Mouse (Mus musculus) heart, adult 9 months (tissue): Measurements from ENCODE around the gene Chid1.

Source experiments
- DNase-seq, 2 experiments: peaks; one replicate each; pipeline ENCODE4 v3.0.0; 2022; ENCODE audit warnings: low spot score in 2 of 2

Chid1 gene

DNA sequence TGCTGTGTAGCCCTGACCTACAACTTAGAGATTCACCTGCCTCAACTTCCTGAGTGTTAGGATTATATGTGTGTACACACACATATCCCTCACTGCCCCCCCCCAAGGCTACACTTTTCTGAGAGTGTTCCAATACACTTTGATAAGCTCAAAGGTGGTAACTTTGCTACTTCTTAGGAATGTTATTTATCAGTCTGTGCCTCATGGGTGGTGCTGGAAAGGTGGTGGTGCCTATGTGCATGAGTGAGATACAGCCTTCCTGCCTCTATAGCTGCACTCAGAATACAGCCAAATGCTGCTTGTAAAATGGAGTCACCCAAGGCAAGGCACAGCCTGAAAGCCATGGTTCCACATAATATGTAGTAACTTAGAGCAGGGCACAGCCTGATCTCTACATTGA, 19.3 kb upstream of the Chid1 start:
- DNase-seq: no peak

DNA sequence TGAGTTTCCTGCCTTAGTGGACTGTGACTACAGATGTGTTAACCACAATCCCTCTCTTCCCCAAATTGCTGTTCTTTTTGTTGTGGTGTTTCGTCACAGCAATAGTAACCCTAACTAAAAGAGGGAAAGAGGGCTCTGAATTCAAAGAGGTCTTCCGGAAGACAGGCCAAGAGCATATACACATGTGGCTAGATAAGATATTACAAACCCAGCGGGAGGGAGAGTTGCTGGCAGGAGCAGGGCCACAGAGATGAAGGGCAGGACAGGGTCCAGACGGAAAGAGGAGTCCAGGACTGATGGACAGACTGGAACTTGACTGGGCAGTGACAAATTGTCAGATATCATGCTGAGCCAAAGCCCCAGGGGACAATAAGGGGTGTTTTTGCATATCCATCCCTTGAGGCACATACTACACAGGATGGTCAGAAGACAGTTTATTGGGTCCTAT, 18.7 kb upstream of the Chid1 start:
- peak in 1 of 2 experiments; percentile 27 for DNase-seq

DNA sequence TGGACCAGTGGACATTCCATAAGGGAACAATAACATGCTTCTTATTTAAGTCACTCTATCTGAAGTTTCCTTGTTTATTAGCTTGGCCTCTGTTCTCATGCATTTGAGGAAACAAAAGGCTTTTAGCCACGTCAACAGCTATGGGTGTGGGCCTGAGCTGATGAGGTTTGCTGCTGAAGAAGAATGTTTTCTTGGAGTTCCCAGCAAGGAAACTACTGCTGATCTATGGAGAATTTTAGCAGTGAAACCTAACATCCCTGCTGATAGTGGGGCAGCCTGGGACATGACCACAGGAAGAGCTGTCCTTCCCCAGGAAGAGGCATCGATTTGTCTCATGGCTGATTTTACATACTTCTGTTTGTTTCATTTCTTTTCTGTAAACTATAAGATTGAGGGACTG, 10.8 kb upstream of the Chid1 start:
- peak in 1 of 2 experiments; percentile 26 for DNase-seq

DNA sequence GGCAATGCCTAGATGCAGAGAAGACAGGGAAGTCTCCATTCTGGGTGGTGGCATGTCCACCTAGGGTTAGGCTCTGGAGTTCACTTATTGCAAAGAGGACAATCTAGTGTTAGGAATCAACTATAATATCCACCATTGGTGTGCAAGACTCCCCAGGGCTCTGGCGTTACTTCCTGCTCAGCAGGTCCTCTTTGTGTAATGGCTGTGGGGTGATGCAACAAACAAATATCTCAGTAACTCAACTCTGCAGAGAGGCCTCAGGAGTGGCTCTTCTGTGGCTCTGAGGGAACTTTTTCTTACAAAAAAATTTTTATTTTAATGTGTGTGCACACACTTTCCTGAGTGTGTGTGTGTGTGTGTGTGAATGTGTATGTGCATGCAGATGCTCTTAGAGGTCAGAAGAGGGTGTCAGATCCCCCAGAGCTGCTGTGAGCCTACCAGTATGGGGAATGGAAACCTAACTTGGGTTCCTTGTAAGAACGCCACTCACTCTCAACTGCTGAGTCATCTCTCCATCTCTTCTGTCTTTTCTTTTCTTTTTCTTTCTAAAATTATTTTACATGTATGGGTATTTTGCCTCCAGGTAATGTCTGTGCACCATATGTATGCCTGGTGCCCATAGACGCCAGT, 9.9 kb upstream of the Chid1 start:
- no peak for DNase-seq

DNA sequence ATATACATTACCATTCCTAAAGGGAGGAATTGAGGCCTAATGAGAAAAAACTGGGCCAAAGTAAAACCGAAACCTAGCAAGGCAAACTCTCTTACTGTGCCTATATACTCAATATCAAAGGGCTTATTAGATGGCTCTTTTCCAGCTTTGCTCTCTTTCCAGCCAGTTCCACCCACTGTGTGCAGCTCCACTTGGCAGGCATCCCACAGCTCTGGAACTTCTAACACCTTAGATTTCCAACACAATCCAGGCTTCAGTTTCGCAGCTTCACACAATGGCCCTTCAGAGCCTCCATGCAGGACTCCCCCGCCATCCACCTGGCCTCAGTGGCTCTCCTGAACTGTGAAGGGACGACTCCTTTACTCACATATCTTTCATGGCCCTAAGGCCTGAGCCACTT, 5.0 kb upstream of the Chid1 start:
- DNase-seq: no peak

DNA sequence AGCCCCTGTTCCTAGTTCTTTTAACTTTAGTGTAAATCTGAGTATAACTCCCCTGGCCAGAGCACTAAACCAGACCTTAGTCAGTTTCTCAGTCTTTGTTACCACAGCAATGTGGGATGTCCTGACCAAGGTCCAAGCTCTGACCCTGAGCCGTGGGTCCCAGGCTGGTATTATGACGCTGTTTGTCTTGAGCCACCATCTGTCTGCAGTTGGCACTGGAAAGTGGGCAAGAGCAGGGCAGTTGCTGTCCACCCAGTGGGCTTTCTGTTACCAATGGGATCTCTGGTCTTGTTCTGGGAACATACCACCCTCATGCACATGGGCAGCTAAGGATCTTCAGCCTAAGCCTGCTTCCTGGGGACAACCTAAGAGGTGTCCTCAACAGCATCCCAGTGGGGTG, 2.9 kb upstream of the Chid1 start:
- DNase-seq: no peak

DNA sequence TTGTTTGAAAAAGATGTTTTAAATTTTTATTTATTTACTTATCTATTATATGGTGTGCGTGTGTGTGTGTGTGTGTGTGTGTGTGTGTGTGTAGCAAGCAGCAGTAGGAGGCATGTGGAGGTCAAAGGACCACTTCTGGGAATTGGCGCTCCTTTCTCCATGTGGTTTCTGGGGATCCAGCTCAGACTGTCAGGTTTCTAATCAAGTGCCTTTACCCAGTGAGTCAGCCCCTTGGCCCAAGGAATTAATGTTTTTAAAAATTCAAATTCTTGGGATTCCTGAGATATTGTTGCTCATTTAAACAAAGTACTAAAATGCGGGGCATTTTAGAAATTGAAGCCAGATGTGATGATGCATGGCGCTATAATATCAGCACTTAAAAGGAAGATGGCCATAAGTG, 2.0 kb upstream of the Chid1 start:
- DNase-seq: no peak

DNA sequence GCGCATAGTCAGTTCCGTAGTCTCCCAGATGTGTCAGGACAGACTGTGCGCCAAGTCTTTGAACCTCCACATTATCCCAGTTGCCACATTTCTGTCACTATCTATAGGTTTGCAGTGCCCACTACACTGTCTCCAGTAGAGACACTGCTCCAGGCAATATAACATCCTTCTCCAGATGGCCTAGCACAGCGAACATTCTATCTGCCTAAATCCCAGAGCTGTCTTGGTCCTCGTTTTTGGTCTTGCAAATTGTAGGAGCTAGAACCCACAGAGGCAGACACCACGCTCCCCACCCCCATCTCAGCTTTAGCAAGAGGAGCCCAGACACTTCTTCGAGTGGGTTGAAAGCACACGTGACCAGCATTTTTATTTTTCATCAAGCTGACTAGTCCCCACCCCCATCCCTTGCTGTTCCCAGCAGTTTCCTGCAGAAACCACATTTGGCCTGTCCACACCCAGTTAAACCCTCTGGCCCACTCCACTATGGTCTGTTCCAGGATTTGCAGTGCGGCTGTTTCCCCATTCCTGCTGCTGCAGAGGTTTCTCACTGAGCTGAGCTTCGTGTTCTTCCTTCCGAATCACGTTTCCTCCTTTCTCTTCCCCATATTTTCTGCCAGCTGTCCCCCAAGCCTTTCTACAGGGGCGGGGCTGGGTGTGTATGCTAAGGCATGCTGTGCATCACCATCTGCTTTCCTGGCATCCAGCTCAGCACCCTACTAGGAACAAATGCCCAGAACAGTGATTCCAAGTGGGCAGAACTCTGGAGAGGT, 840 bp upstream of the Chid1 start:
- DNase-seq: peak; percentile 83 to 89

DNA sequence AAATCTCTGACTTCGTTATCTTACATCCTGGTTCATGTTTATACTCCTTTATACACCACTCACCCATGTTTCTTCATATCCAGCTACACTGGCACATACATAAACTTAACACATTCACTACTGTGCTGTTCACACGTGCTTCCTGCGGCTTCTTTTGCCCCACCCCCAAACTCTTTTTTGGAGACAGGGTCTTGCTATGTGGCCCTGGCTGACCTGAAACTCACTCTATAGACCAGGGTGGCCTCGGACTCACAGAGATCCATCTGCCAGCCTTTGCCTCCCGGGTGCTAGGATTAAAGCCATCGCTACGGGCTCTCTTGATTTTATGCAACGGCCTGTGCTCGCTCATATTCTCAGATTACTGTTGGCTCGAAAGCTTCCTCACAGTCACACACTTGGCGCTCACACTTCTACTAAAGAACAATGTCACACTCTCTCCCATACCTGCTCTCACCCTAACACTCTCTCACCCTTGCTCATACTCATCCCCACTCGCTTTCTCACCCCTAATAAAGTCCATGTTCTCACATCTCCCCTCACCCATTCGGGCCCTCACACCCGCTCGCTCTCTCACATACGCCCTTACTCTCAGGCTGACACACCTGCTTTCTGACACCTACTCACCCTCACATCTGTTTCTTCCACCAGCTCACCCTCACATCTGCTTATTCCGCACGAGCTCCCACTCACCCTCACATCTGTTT, 653 bp downstream of the Chid1 start:
- no peak for DNase-seq

DNA sequence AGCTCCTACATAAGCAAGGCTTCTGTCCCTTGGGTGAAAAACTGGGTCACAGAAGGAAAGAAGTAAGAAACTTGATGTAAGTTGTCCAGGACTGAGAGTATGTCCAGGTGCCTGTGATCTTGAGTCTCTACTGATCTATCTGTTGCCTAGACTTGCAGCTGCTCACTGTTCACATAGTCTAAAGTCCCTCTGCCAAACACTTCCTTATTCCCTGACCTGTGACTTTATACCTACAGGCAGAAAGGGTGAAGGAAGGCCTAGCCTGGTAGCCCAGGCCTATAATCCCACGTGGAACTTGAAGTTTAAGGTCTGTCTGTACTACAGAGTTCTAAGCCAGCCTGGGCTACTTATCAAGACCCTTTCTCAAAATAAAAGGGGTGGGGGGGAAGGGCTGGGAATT, 4.1 kb downstream of the Chid1 start:
- no peak for DNase-seq

DNA sequence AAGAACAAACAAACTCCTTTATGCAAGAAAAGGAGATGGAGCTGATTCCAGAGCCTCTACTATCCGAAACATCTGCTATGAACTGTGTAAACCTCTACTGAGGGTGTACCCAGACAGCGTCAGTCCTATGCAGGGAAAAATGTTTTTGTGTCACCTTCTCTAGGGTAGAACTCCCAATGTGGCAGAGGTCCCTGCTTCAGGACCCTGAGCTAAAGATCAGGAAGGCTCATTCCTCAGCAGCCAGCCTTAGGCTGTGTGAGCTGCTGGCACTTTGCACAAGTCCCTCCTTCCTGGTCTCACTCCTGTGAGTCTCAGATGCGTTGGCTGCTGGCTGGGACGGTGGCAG, 14.1 kb downstream of the Chid1 start:
- no peak for DNase-seq

DNA sequence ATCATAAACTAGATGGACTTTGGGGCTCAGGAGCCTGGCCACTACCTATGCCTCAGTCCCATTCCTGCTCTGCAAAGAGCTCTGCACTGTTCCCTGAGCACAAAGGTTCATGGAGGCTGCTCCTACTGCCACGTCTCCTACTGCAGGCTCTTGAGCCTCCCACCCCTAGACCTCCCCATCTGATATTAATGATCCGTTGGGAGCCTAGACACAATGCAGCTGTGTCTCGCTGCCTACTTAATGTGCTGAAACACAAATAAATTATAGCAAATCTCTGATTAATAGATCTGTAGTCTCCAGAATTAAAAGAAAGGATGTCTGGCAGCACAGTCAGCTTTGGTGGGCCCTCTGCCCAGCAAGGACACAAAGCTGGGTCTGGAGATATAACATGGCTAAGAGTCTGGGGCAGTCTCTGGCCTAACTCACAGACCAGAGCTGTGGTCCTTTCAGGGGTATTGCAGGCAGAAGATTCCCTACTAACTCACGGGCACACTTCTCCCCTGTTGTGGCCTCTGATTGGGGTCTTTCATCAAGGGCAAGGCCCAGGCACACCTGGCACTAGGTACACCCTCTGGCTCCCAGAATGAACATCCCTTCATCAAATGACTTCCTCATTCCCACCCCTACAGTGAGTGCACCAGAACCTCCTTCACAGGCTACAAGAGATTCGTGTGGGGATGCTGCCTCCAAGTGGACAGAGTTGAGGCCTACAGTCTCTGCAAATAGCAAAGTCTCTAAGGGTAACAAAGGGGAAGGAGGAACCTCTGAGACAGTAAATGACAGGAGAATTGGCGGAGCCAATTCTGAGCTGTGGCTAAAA, 14.7 kb downstream of the Chid1 start:
- DNase-seq: peak; percentile 70 to 78

DNA sequence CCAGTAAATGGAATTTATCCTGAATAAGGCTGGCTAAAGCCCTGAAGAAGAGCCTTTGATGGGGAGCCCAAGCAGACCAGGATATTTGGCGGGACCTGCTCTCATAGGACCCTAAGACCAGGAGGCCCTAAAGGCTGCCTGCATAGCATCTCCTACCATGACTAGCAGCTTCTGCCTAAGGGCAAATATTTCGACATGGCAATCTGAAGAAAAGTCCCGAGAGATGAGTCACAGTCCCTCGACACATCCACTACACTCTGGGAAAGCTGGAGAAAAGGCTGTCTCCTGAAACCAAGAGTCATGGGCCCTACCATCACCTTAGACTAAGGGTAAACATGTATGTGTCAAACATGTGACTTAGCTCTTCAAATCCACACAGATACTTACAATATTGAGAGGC, 15.4 kb downstream of the Chid1 start:
- no peak for DNase-seq

DNA sequence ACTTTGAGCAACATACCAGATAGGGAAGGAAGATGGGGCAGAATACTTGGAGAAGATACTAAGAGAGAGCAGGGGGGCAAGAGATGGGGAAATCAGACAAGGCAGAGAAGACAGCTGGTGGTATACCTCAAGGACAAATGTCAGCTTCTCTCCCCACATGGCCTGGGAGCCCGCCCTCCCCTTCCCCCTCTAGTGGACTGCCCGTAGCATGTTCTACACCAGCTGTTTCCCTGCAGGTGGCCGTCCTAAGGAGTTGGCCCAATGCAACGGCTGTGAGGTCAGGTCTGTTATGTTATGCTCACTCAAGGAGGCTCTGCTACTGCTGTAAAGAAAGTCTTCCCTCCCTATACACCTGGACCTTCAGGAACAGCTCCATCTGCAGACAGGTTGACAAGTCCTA, 16.6 kb downstream of the Chid1 start:
- DNase-seq: no peak

DNA sequence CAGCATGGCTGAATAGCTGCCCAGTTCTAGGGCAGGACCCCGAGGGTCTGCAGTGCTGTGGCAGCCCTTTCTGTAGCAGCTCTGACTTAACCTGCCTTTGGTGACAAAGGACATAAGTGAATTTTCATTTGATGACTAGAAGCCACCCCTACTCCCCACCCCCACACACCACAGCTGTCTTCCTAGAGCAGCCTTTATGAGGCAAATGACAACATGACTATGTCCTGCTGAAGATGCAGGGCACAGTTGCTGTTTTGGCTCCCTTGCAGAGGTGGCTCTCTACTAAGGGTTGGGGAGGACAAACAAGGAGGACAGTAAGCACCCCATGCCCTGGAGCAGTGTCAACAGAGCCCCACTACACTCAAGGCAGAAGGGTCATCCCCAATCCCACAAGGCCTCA, 19.9 kb downstream of the Chid1 start:
- no peak for DNase-seq

DNA sequence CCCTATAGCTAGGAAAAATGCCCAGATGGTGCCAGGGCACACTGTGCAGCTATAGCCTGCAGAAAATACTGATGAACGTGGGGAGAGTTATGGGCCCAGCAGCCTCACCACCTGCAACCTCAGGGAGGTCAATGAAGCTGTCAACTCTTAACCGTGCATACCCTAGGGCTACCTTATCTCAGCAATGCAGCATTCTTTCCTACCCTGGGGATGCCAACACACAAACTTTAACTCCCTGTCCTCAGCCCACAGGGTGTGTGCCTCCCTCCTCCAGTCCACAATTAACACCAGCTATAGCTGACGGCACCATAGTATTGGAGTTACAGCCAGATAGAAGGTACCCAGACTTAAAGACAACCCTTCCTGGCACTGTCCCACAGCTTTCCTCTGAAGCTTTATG, 20.7 kb downstream of the Chid1 start:
- DNase-seq: peak in 1 of 2 experiments; percentile 49

DNA sequence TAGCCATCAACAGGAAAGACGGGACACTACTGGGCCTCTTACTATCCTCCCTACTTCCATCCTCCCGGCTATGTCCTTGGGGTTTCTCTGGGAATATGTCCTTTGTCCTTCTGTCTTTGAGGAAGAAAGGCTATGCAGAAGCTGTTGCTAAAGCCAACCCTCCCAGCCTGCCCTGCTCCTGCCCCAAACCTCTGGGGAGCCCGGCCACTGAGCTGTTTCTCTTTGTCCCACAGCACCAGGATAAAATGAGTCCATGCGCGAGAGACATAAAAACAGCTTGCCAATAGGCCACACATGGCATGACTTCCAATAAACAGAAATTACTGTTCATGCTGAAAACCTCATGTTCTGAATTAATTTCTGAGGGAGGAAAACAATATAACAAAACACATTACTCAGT, 21.4 kb downstream of the Chid1 start:
- DNase-seq: no peak

DNA sequence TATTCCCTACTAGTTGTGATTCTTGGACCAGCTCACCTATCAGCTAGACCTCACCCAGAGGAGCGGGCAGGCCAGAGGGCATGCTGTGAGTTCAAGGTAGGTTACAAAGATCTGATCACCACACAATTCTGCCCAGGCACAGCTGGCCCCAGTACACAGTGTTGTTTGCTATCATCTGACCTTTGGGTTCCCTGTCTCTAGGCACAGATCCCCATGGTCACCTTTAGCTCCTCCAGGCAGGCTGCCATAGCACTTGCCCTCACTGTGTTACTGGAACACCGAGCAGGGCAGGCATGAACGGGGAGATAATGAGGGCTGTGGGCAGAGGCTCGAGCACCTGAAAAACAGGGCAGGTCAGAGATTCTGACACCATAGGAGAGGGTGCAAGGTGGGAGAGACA, 22.0 kb downstream of the Chid1 start:
- DNase-seq: peak; percentile 23 to 43

DNA sequence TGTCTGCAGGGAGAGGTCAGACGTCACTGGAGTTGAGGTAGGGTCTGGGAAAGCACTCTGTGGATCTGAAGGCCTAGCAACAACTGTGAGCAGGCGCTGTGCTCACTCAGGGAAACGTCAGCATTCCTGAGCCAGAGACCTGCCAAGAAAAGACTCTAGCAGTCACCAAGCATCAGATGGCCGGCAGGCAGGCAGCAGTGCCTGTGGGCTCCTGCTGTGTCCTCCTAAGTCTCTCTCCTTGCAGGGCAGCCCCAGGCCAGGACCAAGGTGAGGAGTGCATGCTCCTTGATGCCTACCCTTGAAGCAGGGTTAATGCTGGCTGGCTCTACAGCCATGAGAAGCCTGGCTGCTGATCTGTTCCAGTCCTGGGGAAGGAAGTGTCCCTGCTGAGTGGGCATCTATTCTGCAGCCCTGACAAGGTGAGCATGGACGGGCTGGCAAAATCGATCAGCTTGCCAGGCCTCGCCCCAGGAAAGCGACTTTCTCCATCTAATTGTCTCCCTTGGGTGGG, 28.9 kb downstream of the Chid1 start:
- no peak for DNase-seq

DNA sequence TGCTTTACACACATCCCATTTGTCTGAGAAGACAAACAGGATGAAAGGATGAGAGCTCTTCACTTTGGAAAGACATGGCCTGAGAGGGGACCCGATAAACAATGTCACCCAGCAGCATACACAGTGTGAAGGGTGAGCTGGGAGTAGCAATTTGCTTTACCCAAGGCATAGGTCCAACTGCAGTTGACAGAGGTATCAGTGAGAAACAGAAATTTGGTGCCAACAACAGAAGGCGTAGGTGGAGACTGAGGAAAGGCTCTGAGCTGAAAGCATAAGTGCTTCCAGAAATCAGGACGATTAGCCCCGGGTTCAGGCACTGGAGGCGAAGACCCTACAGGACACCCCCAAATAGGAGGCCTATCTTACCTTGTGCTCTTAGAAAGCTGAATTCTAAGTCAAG, 29.5 kb downstream of the Chid1 start:
- no peak for DNase-seq

DNA sequence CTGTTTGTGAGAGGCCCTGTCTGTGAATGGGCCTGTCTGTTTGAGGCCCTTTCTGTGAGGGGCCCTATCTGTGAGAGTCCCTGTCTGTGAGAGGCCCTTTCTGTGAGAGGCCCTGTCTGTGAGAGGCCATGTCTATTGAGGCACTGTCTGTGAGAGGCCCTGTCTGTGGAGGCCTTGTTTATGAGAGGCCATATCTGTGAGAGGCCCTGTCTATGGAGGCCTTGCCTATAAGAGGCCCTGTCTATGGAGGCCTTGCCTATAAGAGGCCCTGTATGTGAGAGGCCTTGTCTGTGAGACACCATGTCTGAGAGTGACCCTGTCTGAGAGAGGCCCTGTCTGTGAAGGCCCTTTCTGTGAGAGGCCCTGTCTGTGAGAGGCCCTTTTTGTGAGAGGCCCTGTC, 31.5 kb downstream of the Chid1 start:
- no peak for DNase-seq

DNA sequence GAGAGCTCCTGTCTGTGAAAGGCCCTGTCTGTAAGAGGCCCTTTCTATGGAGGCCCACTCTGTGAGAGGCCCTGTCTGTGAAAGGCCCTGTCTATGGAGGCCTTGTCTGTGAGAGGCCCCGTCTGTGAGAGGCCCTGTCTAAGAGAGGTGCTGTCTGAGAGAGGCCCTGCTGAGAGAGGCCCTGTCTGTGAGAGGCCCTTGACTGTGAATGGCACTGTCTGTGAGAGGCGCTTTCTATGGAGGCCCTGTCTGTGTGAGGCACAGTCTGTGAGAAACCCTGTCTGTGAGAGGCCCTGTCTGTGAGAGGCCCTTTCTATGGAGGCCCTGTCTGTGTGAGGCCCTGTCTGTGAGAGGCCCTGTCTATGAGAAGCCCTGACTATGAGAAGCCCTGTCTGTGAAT, 33.4 kb downstream of the Chid1 start:
- no peak for DNase-seq
